Mouse (Mus musculus): ENCODE results near the gene Rabepk.
"Not testable (repeated sequence)": the region's sequence is repeated elsewhere in the genome, so short reads cannot be mapped to it uniquely, and the experiment has no call there.

Rabepk gene

DNA sequence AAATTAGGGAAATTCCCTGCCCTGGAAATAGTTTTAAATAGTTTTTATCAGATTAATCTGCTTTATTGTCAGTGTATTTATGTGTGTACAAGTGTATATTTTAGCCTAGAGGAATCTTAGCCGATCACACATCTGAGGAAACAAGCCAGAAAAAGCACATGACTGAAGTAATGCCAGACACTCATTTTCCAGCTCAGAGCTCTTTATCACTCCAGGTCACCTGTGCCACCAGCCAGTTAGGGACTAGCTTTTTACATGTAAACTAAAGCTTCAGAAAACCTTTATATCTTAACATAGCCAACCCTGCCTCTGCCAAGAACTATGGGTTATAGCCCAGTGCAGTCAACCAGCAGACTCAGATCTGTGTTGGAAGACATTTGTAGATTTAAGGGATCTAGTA is 5.1 kb upstream of the Rabepk start:
- in situ Hi-C loops (cut with MboI, MseI) = no loop called here

DNA sequence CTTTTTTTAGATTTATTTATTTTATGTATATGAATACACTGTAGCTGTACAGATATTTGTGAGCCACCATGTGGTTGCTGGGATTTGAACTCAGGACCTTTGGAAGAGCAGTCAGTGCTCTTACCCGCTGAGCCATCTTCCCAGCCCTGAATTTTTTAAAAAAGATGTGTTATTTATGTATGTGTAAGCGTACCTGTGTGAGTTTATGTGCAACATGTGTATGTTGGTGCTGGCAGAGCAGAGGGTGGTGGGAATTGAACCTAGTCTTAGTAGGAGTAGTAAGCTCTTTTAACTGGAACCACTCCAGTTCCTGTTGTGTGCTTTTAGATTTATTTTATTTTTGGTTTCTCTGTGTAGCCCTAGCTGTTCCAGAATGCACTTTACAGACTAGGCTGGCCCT is 4.5 kb upstream of the Rabepk start:
- in situ Hi-C loops (cut with MboI, MseI) = no loop called here

DNA sequence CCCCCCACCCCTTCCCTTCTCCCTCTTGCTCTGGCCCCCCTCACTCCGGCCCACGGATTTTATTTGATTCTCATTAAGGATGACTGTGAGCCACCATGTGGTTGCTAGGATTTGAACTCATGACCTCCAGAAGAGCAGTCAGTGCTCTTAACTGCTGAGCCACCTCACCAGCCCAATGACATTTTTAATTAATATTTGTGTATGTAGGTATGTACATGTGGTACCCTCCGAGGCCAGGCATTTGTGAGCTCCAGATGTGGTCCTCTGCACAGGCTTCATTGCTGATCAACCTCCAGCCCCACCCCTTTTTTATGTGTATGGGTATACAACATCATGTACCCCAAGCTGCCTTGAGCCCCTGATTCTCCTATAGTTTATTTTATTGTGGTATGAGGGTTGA is 4.0 kb upstream of the Rabepk start:
- in situ Hi-C loops (cut with MboI, MseI) = no loop called here

DNA sequence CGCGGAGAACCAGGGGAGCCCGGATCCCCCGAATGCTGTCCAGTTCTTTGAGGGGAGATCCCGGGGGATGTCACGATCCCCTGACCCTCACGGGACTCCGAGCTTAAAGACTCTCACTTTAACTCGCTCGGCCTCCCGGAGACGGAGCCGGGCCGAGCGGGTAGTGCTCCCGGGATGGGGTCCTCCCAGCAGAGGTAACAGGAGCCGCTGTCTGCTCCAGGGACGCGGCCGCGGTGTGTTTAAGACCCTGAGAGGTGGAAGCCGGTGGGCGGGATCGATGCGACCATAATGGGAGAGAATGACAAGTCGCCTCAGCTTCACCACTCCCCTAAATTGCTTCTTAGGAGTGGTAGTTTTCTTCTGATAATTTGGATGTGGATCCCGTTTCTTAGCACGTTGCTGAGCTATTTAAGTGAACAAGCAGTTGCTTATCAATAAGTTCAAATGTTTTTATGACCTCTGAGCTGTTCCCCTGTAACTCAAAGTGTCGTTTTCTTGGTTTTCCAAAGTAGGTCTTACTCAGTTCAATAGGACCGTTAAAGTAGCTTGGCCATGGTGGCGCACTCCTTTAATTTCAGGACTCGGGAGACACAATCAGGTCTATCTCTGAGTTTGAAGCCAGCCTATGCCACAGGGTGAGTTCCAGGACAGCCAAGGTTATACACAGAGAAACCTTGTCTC is 3.0 kb upstream of the Rabepk start:
- in situ Hi-C loops (cut with MboI, MseI) = not testable (repeated sequence)

DNA sequence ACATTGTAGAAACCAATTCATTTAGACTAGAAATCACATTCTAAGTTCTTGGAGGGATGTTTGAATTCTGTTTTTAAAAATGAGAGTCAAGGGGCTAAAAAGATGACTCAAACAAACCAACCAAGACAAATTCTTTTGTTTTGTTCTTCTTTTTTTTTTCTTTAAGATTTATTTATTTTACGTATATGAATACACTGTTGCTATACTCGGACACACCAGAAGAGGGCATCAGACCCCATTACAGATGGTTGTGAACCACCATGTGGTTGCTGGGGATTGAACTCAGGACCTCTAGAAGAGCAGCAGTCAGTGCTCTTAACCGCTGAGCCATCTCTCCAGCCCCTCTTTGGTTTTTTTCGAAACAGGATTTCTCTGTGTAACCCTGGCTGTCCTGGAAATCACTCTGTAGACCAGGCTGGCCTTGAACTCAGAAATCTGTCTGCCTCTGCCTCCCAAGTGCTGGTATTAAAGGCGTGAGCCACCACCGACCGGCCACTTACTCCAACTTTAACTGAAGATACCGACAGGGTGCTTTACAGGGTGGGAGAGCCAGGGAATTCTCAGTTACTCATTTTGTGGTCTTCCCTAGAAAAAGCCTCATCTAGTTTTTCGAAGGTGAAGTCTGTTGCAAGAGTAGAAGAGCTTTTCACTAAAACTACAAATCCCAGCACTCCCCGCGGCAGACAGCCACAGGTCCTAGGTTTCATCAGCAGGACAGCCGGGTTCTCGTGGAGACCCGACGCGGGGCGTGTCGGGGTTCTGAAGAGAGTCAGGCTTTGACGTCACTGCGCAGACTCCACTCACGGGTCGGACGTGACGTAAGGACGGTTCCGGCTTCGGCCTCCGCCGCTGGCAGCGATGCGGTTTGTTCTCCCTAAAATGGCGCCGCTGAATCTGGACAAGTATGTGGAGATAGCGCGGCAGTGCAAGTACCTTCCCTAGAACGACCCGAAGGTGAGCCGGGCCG is 2.1 kb upstream of the Rabepk start:
- in situ Hi-C loops (cut with MboI, MseI) = no loop called here

DNA sequence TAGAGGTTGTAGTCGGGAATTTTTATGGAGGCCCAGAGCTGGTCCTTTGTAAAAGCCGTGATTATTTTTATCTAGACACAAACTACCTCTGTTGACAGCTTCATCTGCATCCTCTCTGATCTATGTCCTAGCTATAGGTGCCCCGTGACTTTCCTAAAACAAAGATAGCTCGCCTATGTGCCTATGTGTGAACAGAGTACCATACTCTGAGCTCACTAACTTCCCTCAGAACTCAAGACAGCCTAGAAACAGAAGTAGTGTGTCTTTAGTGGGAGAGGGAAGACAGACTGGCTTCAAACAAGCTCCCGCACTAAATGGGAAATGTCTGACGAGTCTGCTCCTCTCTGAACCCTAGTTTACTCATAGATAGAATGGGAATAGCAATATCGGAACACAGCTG is 659 bp upstream of the Rabepk start:
- in situ Hi-C loops (cut with MboI, MseI) = no loop called here

DNA sequence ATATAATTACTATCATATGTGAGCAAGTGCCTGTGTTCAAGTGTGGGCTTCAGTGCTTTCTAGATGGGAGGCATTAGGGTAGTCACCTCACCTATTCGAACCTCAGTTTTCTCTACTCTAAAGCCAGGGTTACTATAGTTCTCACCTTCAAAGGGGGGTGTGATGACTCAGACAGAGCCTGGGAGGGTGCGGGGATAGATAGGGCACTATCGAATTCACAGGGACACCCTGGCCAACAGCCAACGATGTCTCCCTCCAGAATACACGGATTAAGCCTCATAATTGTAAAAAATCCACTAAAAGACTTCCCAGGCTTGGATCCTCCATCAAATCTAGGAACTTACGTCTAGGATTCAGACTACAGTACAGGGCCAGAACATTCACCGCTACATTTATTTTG is 4.3 kb downstream of the Rabepk start:
- in situ Hi-C loops (cut with MboI, MseI) = no loop called here

DNA sequence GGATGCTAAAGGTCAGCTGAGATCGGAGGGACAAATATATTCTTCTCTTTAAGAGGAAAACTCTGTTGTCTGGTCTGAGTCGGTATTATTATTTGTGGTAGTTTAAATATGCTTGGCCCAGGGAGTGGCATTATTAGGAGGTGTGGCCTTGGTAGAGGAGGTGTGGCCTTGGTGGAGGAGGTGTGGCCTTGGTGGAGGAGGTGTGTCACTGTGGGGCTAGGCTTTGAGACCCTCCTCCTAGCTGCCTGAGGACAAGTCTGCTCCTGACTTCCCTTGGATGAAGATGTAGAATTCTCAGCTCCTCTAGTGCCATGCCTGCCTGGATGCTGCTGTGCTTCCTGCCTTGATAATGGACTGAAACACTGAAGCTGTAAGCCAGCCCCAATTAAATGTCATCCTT is 5.2 kb downstream of the Rabepk start:
- in situ Hi-C loops (cut with MboI, MseI) = no loop called here

DNA sequence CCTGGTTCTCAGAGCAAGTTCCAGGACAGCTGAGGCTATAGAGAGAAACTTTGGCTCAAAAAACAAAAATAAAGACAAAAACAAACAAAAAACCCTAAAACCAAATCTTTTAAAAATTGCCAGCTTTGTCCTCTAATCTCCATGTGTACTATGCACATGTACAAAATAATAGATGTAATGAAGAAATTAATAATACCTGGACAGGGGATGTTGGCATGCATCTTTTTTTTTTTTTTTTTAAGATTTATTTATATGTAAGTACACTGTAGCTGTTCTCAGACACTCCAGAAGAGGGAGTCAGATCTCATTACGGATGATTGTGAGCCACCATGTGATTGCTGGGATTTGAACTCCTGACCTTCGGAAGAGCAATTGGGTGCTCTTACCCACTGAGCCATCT is 7.2 kb downstream of the Rabepk start:
- in situ Hi-C loops (cut with MboI, MseI) = not testable (repeated sequence)

DNA sequence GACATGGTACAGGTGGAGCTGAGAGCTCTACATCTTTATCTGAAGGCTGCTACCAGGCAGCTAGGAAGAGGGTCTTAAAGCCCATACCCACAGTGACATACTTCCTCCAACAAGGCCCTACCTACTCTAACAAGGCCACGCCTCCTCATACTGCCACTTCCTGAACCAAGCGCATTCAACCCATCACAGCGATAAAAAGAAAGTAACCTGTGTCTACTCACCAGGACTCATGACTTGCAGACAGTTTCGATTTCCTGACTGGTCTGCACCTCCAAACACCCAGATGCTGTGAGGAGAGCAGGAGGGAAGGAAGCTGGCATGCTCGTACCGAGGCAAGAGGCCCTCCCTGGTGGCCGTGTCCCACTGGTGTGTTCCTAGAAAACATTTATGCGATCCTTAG is 9.4 kb downstream of the Rabepk start:
- in situ Hi-C loops (cut with MboI, MseI) = no loop called here

DNA sequence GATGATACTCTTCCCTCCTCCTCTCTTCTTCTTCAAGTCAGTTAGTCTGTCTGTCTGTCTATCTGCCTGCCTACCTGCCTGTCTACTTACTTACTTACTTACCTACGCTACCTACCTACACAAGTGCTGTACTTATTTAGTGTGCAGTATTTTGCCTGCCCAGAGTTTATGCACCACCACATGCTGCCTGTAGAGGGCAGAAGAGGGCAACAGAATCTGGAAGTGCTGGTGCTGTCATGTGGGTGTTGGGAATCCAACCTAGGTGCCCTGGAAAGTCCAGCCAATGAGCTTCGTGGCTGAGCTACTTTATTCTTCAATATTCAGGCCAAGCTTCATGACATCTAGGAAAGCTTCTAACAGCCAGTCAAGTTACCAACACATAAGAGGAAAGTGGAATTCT is 15.6 kb downstream of the Rabepk start:
- in situ Hi-C loops (cut with MboI, MseI) = no loop called here

DNA sequence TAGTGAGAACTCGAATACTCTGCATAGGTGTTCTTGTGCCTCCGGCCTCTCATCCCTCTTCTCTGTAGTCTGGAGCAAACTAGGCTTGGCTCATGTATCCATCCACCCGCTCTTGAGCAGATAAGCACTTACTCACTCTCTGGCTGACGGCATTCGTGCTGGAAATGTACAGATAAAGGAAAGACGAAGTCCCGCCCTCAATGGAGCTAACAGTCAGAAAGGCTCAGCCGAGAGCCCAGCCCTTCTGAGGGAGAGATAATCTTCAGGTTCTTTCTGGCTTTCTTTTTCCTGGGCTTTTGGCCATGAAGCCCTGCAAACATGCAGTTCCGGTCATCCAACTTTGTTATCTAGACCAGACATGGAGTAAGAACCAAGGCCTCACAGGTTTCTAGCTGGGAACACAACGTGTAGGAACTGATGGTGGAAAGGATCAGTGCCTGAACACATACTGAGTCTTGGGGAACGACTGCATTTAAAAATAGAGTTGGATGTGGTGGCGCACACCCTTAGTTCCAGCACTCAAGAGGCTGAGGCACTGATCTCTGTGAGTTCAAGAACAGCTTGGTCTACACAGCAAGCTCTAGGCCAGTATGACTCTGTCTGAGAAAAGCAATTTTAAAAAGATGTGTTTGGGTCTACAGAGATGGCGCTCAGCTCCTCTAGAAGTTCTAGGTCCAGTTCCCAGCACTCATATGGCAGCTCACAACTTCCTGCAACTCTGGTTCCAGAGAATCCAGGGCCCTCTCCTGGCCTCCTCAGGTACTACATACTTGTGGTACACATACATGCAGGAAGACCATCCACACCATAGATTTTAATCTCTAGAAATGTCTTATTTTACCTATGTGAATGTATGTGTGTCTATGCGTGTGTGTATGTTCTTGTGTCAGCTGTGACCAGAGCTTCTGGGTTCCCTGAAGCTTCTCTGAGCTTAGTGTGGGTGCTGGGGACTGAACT is 16.4 kb downstream of the Rabepk start:
- in situ Hi-C loops (cut with MboI, MseI) = no loop called here

DNA sequence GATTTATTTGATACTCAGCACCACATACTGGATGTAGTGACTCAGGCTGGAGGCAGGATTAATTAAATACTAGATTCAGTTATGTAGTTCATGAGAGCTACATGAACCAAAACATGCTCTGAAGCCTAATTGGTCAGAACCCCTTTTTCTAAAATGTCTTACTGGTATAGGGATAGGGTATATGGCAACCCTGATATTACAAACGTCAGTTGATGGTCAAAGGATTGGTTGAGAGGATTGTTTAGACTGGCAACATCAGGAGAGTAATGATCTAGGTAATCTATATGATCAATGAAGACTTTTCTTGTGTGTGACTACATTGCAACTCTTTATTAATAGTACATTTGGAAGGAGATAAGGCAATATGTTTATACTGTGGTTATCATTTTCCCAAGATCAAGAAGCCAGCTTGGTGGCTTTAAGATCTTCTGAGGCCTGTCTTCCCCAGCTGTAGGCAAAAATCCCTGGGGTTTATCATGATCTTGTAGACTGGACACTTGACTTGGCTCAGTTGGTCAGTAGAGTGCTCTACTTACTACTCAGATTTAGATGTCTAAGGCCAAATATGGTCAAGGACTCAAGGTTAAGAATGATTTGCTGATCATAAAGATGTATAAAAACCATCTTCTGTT is 22.4 kb downstream of the Rabepk start:
- in situ Hi-C loops (cut with MboI, MseI) = no loop called here

DNA sequence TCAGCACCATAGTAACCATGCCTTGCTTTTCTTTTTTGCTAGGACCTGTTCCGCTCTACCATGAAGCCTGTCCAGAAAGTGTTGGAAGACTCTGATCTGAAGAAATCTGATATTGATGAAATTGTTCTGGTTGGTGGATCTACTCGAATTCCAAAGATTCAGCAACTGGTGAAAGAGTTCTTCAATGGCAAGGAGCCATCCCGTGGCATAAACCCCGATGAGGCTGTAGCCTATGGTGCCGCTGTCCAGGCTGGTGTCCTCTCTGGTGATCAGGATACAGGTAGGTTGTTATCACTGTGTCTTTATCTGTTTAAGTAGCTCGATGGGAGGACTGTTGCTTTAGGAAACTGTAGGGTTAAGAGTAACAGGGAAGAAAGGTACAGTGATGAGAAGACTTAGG is 25.2 kb downstream of the Rabepk start:
- in situ Hi-C loops (cut with MboI, MseI) = no loop called here

DNA sequence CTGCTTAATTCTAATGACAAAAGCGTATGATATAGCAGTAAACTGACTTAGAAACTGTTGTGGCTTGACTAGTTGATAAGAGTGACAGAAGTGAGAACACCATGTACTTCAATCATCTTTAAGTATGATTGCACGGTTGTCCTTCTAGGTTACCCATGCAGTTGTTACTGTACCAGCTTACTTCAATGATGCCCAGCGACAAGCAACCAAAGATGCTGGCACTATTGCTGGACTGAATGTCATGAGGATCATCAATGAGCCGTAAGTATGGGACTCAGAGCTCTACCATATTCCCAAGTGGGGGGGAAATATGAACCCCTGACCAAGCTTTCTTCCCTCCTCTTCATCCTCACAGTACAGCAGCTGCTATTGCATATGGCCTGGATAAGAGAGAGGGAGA is 26.0 kb downstream of the Rabepk start:
- in situ Hi-C loops (cut with MboI, MseI) = no loop called here

DNA sequence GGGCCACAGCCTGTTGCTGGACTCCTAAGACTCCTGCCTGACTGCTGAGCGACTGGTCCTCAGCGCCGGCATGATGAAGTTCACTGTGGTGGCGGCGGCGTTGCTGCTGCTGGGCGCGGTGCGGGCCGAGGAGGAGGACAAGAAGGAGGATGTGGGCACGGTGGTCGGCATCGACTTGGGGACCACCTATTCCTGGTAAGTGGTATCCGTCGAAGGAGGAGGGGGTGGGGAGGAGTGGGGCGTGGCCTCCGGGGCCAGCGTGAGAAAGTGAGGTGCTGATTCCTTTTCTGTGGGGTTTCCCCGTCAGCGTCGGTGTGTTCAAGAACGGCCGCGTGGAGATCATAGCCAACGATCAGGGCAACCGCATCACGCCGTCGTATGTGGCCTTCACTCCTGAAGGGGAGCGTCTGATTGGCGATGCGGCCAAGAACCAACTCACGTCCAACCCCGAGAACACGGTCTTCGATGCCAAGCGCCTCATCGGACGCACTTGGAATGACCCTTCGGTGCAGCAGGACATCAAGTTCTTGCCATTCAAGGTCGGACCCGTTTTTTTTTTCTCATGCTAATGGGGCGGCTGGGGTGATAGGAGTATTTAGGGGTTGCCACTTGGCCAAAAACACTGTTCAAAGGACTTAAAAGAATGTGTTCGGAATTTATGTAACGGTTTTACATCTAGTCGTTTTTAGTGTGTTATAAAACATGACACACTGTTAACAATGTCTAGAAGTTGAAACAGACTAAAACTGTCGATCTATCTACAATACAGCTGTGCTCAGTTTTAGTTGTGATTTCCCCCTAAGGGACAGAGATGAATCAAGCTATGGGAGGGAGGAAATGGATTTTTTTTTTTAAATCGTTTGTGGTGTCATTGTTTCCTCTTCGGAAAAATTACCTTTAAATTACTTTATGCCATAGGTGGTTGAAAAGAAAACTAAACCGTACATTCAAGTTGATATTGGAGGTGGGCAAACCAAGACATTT is 27.2 kb downstream of the Rabepk start:
- in situ Hi-C loops (cut with MboI, MseI) = no loop called here

DNA sequence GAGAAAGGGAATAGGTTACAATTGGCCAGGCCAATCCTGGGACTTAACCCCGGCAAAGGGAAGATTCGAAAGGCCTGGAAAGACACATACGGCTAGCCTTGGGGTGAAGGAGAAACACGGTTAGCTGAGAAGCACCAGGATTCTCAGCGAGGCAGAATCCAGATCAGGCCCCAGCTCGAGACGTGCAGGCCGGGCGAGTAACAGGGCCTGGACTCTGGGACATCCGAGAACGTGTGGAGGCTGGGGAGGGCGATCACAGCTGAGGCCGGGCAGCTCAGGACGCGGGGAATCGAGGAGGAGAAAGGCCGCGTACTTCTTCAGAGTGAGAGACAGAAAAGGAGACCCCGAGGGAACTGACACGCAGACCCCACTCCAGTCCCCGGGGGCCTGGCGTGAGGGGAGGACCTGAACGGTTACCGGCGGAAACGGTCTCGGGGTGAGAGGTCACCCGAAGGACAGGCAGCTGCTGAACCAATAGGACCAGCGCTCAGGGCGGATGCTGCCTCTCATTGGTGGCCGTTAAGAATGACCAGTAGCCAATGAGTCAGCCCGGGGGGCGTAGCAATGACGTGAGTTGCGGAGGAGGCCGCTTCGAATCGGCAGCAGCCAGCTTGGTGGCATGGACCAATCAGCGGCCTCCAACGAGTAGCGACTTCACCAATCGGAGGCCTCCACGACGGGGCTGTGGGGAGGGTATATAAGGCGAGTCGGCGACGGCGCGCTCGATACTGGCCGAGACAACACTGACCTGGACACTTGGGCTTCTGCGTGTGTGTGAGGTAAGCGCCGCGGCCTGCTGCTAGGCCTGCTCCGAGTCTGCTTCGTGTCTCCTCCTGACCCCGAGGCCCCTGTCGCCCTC is 28.1 kb downstream of the Rabepk start, which contains the start of gene Hspa5:
Gene Hspa5, plus strand, starts transcription at position 603 of the 859 bp plus-strand sequence.
- in situ Hi-C loops (cut with MboI, MseI) = no loop called here

DNA sequence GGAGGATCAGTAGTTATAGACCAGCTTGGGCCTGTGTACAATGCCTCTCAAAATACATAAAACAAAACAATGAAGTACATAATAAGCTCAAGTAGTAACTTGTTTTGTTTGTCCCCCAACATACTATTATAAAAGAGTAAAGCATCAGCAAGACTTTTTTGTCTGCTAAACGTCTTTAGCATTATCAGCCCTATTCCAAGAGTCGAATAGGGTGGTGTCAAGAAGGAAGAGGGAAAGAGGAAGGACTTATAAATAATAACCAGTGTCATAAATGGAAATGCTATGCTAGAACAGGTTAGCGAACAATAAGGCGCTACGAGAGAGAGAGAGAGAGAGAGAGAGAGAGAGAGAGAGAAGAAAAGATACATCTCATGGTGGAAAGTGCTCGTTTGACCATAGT is 28.8 kb downstream of the Rabepk start:
- in situ Hi-C loops (cut with MboI, MseI) = no loop called here

DNA sequence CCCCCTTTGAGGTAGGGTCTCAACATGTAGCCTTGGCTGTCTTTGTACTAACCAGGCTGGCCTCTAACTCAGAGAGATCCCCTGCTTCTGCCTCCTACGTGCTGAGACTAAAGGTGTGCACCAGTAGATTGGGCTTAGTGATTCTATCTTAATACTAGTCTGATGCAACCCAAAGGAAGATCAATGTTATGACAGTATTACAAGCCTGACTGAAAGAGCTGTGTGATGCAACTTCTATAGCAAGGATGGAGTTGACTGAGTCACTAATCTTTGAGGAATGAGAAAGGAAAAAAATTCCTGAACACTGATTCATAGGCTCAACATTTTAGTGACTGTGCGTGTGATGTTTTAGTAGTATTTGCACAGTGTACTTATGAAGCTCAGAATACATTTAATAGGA is 29.7 kb downstream of the Rabepk start:
- in situ Hi-C loops (cut with MboI, MseI) = no loop called here

Data from T-helper 1 cell (primary cell).